Mouse (Mus musculus) testis, adult 2 months (tissue): Measurements from ENCODE around the gene Ccdc149.

ENCODE experiments used
- CTCF ChIP-seq: fragments of 200-500 bp; IDR thresholded peaks from 2 replicates; pipeline ENCODE4 v1.5.1; 2012; ENCODE audit warnings: low read depth, mild to moderate bottlenecking, inconsistent platforms, low read length, moderate library complexity; ENCODE audit not compliant: control insufficient read depth, insufficient read depth, insufficient replicate concordance
- POLR2A ChIP-seq: fragments of 200-500 bp; IDR thresholded peaks from 2 replicates; pipeline ENCODE4 v1.6.1; 2012; ENCODE audit warnings: low read depth, mild to moderate bottlenecking, inconsistent platforms, low read length, moderate library complexity; ENCODE audit not compliant: control insufficient read depth

GRCm38 (mm10) chr5:52383748-52384147 lies 87.6 kb downstream of the Ccdc149 start:
- TF ChIP-seq CTCF (no peak), POLR2A (no peak)
